ENCODE assay signal across 13 mouse cellular contexts in the genomic region with DNA sequence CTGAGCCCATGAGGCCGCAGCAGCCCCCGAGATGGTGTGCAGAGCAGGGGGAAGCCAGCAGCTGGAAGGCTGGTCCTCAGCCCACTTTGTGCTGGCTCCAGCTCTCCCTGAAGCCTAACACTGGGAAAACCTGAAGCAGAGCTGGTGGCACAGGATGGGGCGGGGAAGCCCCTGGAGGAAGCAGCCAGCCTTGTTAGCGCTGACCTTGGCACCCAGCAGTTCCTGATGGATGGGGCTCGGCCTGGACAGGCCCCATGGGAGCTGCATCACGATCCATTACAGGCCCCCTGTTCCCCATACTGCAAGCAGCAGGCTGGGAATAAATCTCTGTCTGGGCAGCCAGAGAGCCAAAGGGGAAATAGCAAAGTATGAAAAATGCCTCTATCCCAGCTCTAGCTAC. TPM values are rescaled to one million over a fixed set of nuclear protein-coding genes. Genes with fewer than 3 reads are reported as not detected.
DNase-seq lines count a peak whose midpoint lies in the region; ATAC-seq and TF ChIP-seq lines count a peak whose summit lies in the region.
"Had no signal": no experiment of that assay in that cellular context is flagged by ENCODE, and none has a peak within 500 bp of the region (broad histone marks: within the 10 kb centered on the region; RNA-seq: fewer than 3 reads in every experiment).

No protein-coding gene starts in this region.

- peaks cover 44% of the 10 kb centered on the region for H3K27me3 ChIP-seq in forebrain, embryonic 11.5 days (ENCODE audit: control insufficient read depth, insufficient read depth, low read length)
- H3K27me3 ChIP-seq in forebrain, embryonic 13.5 days, result peaks cover 89% of the 10 kb centered on the region
- H3K27me3 ChIP-seq in lung, postnatal 0 days (replicated peaks; ENCODE audit: insufficient read depth, low read length), result no peaks in the 10 kb centered on the region
- peaks cover 5% of the 10 kb centered on the region; the same call in 1 of the 2 replicates for H3K27me3 ChIP-seq in embryonic facial prominence, embryonic 11.5 days (ENCODE audit: control insufficient read depth, insufficient read depth, low read length)
- peaks cover 39% of the 10 kb centered on the region for H3K27me3 ChIP-seq in neural tube, embryonic 11.5 days (ENCODE audit: control insufficient read depth, insufficient read depth, low read length)

- H3K4me1 ChIP-seq in forebrain, embryonic 11.5 days (replicated peaks; ENCODE audit: control insufficient read depth, insufficient read depth, low read length), result peaks cover 15% of the 10 kb centered on the region; the same call in 1 of the 2 replicates
- H3K4me1 ChIP-seq in forebrain, embryonic 13.5 days, result peaks cover 29% of the 10 kb centered on the region
- H3K4me1 ChIP-seq in lung, postnatal 0 days (ENCODE audit: insufficient read depth, low read depth, low read length), result 0 out of 2 replicates have a peak, but pooled peaks cover 2% of the 10 kb centered on the region
- H3K4me1 ChIP-seq in embryonic facial prominence, embryonic 11.5 days (ENCODE audit: control insufficient read depth, insufficient read depth, low read length), result peaks cover 18% of the 10 kb centered on the region
- H3K4me1 ChIP-seq in neural tube, embryonic 11.5 days (ENCODE audit: control insufficient read depth, insufficient read depth, low read length), result peaks cover 16% of the 10 kb centered on the region

- H3K27ac ChIP-seq in forebrain, embryonic 11.5 days (ENCODE audit: low read depth, low read length), result no peak overlapping the region
- no peak overlapping the region for H3K27ac ChIP-seq in forebrain, embryonic 13.5 days
- no peak overlapping the region for H3K27ac ChIP-seq in lung, postnatal 0 days (ENCODE audit: low read length)
- H3K27ac ChIP-seq in embryonic facial prominence, embryonic 11.5 days (replicated peaks; ENCODE audit: low read depth, low read length), result no peak overlapping the region; the same call in 1 of the 2 replicates
- H3K27ac ChIP-seq in neural tube, embryonic 11.5 days (ENCODE audit: low read depth, low read length), result peak overlapping the region; percentile 53; the same call in 1 of the 2 replicates
- H3K27ac ChIP-seq: lung, embryonic 15.5 days had no signal

- ATAC-seq in forebrain, embryonic 11.5 days (replicated peaks; ENCODE audit: low FRiP score), result no peak
- ATAC-seq in forebrain, embryonic 13.5 days, result no peak
- ATAC-seq in lung, postnatal 0 days, result peak; percentile 25; the same call in 1 of the 2 replicates
- 0 out of 2 replicates have a peak, but pooled peaks have one; percentile 53 for ATAC-seq in embryonic facial prominence, embryonic 11.5 days (replicated peaks; ENCODE audit: insufficient number of reproducible peaks, low FRiP score, low TSS enrichment, low read depth)
- ATAC-seq in neural tube, embryonic 11.5 days (ENCODE audit: insufficient read depth, low FRiP score, low TSS enrichment), result no peak
- ATAC-seq: Patski had no signal

- H3K9ac ChIP-seq in forebrain, embryonic 11.5 days (ENCODE audit: low read length), result peak overlapping the region; percentile 20; the same call in 1 of the 2 replicates
- no peak overlapping the region for H3K9ac ChIP-seq in forebrain, embryonic 13.5 days
- H3K9ac ChIP-seq in lung, postnatal 0 days (replicated peaks; ENCODE audit: low read depth), result no peak overlapping the region
- no peak overlapping the region for H3K9ac ChIP-seq in embryonic facial prominence, embryonic 11.5 days (replicated peaks; ENCODE audit: low read length)
- peak overlapping the region; percentile 11; the same call in 1 of the 2 replicates for H3K9ac ChIP-seq in neural tube, embryonic 11.5 days (ENCODE audit: low read length)
- H3K9ac ChIP-seq: lung, embryonic 15.5 days had no signal

- no peak overlapping the region for H3K4me2 ChIP-seq in forebrain, embryonic 11.5 days (ENCODE audit: low read depth, low read length, severe bottlenecking)
- no peak overlapping the region for H3K4me2 ChIP-seq in forebrain, embryonic 13.5 days
- no peak overlapping the region for H3K4me2 ChIP-seq in lung, postnatal 0 days (replicated peaks; ENCODE audit: low read depth, low read length)
- no peak overlapping the region for H3K4me2 ChIP-seq in embryonic facial prominence, embryonic 11.5 days (ENCODE audit: low read depth, low read length)
- no peak overlapping the region for H3K4me2 ChIP-seq in neural tube, embryonic 11.5 days (ENCODE audit: low read depth)
- H3K4me2 ChIP-seq: lung, embryonic 15.5 days had no signal

- 42% methylated on average over 6 of the region's 6 CpGs for WGBS in forebrain, embryonic 11.5 days
- 37% methylated on average over 6 of the region's 6 CpGs for WGBS in forebrain, embryonic 13.5 days
- WGBS in lung, postnatal 0 days, result 25% methylated on average over 6 of the region's 6 CpGs
- 29% methylated on average over 6 of the region's 6 CpGs for WGBS in embryonic facial prominence, embryonic 11.5 days
- 17% methylated on average over 6 of the region's 6 CpGs for WGBS in neural tube, embryonic 11.5 days

- no peak for TF ChIP-seq CTCF in lung, postnatal 0 days (IDR thresholded peaks at IDR 0.05)

- H3K9me3 ChIP-seq in forebrain, embryonic 11.5 days (ENCODE audit: control insufficient read depth, low read length), result no peaks in the 10 kb centered on the region
- H3K9me3 ChIP-seq in forebrain, embryonic 13.5 days (replicated peaks), result no peaks in the 10 kb centered on the region
- no peaks in the 10 kb centered on the region for H3K9me3 ChIP-seq in lung, postnatal 0 days (ENCODE audit: low read length)
- no peaks in the 10 kb centered on the region for H3K9me3 ChIP-seq in embryonic facial prominence, embryonic 11.5 days (replicated peaks; ENCODE audit: control insufficient read depth, low read length)
- H3K9me3 ChIP-seq in neural tube, embryonic 11.5 days (ENCODE audit: control insufficient read depth, low read length), result no peaks in the 10 kb centered on the region
- H3K9me3 ChIP-seq: lung, embryonic 15.5 days had no signal

- no peaks in the 10 kb centered on the region for H3K36me3 ChIP-seq in forebrain, embryonic 11.5 days (ENCODE audit: control insufficient read depth, insufficient read depth, low read length)
- no peaks in the 10 kb centered on the region for H3K36me3 ChIP-seq in forebrain, embryonic 13.5 days (ENCODE audit: poor library complexity, severe bottlenecking)
- H3K36me3 ChIP-seq in lung, postnatal 0 days (ENCODE audit: insufficient read depth, low read length), result no peaks in the 10 kb centered on the region
- no peaks in the 10 kb centered on the region for H3K36me3 ChIP-seq in embryonic facial prominence, embryonic 11.5 days (replicated peaks; ENCODE audit: control insufficient read depth, insufficient read depth, low read depth, low read length)
- H3K36me3 ChIP-seq in neural tube, embryonic 11.5 days (ENCODE audit: control insufficient read depth, insufficient read depth, low read length), result no peaks in the 10 kb centered on the region
- H3K36me3 ChIP-seq: lung, embryonic 15.5 days had no signal

- no peak for TF ChIP-seq EP300 in lung, postnatal 0 days (IDR thresholded peaks at IDR 0.05)

- DNase-seq in forebrain, embryonic 11.5 days (ENCODE audit: low spot score), result no peak
- peak; percentile 12 for DNase-seq in lung, postnatal 0 days (ENCODE audit: low spot score)
- no peak for DNase-seq in lung, postnatal 25 days (ENCODE audit: low spot score)
- DNase-seq in embryonic facial prominence, embryonic 11.5 days (ENCODE audit: low spot score), result peak; percentile 27
- DNase-seq in neural tube, embryonic 11.5 days (ENCODE audit: low spot score), result peak; percentile 63
- no peak for DNase-seq in right cerebral cortex, postnatal 4 days
- no peak for DNase-seq in right cerebral cortex, adult 2 months (ENCODE audit: low spot score in 2 of 2)
- DNase-seq: layer of hippocampus, postnatal 36 days; spleen, adult 18-20 months had no signal

- H3K4me3 ChIP-seq in forebrain, embryonic 11.5 days (ENCODE audit: low read depth, low read length), result no peak overlapping the region
- no peak overlapping the region for H3K4me3 ChIP-seq in forebrain, embryonic 13.5 days
- H3K4me3 ChIP-seq in lung, postnatal 0 days (ENCODE audit: low read depth, low read length), result no peak overlapping the region
- H3K4me3 ChIP-seq in embryonic facial prominence, embryonic 11.5 days (ENCODE audit: low read depth, low read length), result no peak overlapping the region
- no peak overlapping the region for H3K4me3 ChIP-seq in neural tube, embryonic 11.5 days (ENCODE audit: low read depth, low read length)
- H3K4me3 ChIP-seq: lung, embryonic 15.5 days had no signal

RNA-seq across cellular contexts. Expression of a gene that starts 58.1 kb away (rescaled TPM):
- polyA plus RNA-seq in forebrain, embryonic 11.5 days (2014; fragmentation: Nextera tagmentation; extraction: Ambion mirVana), result 2.2 and 3.5 TPM in 2 replicates
- 1.3 and 4.4 TPM in 2 replicates for polyA plus RNA-seq in forebrain, embryonic 13.5 days (2015; fragmentation: Nextera tagmentation; extraction: Ambion mirVana)
- polyA plus RNA-seq in lung, postnatal 0 days (2015; fragmentation: Nextera tagmentation; extraction: Ambion mirVana), result 0.06 TPM in 1 of 2 replicates, not detected in the other
- polyA plus RNA-seq in embryonic facial prominence, embryonic 11.5 days (2014; fragmentation: Nextera tagmentation; extraction: Ambion mirVana), result 0.83 and 0.89 TPM in 2 replicates
- polyA plus RNA-seq in neural tube, embryonic 11.5 days (2014; fragmentation: Nextera tagmentation; extraction: Ambion mirVana), result 9.2 and 10.2 TPM in 2 replicates
- polyA plus RNA-seq: heart, embryonic 16.5 days; lung, embryonic 15.5 days had no signal

Comparison
In these comparisons a context has a peak if more than half of its experiments do, and no peak if none do; other contexts are left out.
1. DNase-seq: peak in lung, postnatal 0 days (single experiment), embryonic facial prominence, embryonic 11.5 days (single experiment) and neural tube, embryonic 11.5 days (single experiment); none in forebrain, embryonic 11.5 days (single experiment), lung, postnatal 25 days (single experiment), right cerebral cortex, postnatal 4 days (single experiment) and right cerebral cortex, adult 2 months (0 of 2).
2. H3K9ac ChIP-seq: peak in forebrain, embryonic 11.5 days (single experiment) and neural tube, embryonic 11.5 days (single experiment); none in forebrain, embryonic 13.5 days (single experiment), lung, postnatal 0 days (single experiment) and embryonic facial prominence, embryonic 11.5 days (single experiment).
3. ATAC-seq: peak in lung, postnatal 0 days (single experiment) and embryonic facial prominence, embryonic 11.5 days (single experiment); none in forebrain, embryonic 11.5 days (single experiment), forebrain, embryonic 13.5 days (single experiment) and neural tube, embryonic 11.5 days (single experiment).